Mouse (Mus musculus) spleen, postnatal 0 days (tissue): ENCODE results near the gene Vps45. TPM values are rescaled to one million over a fixed set of nuclear protein-coding genes. Genes with fewer than 3 reads are reported as not detected.

Source experiments
- polyA plus RNA-seq: library from polyadenylated mRNA; unstranded; fragments of >200 nt; fragmentation: Nextera tagmentation; extraction: Ambion mirVana; gene quantifications from 2 replicates; pipeline ENCODE4 v1.2.1, GENCODE M21; 2015

Gene Vps45
- 23.9 and 26.4 TPM in 2 replicates for polyA plus RNA-seq

DNA sequence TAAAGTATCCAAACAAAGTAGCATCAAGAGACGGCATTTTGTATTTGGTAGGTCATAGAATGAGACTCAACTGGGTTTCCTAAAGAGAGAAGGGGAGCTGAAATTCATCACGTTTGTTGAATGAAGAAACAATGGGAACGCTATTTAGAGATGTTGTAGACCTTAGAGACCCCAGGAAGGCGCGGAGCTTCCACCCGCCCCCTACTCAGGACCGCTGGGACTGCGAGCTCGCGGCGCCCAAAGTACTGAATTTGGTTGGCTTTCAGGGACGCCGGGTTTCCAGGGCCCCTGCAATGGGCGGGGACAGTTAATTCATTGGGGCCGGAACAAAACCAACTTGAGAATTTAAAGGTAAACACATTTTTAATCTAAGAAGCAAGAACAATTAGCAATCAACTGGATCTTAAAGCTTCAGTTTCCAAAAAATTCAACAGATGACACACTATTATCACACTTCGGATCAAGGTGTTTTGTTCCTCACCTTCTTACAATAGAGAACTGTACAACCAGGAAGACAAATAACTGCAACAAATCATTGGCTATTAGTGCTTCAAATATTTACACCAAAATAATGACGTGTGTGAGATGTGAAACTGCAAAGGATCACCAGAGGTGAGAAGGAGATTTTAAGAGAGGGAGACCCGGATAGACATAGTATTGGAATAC lies at the start of gene Vps45:
Gene Vps45 (minus strand): TSS at position 236 of the 666 bp plus-strand sequence.

DNA sequence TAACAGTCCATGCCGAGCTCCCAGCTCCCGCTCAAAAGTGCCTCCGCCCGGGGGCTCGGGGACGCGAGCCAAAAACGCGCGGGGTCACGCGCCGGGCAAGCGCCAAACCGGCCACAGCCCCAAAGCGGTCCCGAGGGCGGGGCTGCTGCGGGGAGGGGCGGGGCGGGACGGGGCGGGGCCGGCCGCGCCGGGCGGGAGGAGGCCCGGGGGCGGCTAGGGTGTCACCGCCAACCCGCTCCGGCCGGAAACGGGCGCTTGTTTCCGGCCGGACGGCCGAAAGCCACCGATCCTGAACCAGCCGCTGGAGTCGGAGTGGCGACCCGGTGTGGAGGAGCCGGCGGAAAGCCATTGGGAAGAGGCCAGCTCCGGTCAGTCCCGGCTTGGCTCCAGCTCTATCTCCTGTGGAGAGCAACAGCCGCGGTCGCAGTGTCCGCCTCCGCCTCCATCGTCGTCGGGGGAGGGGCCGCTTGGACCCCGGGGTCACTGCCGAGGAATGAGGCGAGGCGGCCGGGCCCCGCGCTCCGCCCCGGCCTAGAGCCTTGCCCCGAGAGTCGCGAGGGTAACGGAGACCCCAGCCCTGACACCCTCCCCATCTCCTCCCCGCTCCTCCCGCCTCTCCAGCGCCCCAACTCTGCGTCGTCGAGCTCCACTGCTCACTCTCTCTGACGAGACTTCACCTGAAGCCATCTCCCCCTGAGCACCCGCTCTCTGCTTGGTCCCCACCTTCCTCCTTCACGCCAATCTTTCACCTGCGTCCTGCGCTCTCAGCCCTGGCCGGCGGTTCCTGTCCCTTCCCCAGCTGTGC lies 46.2 kb upstream of the Vps45 start, which contains the start of gene Otud7b:
Gene Otud7b (plus strand): TSS at position 267 of the 805 bp plus-strand sequence.

GRCm38 (mm10) chr3:95995802-95996428 lies 62.4 kb downstream of the Vps45 start, which contains the start of gene Plekho1:
Gene Plekho1, minus strand, starts transcription at chr3:95996001.

Other genes with a start within 250 kb of the Vps45 start
- 13.3 and 13.6 TPM in 2 replicates for gene Rprd2, start 239.6 kb downstream of the Vps45 start, polyA plus RNA-seq
- gene Prpf3, start 202.6 kb downstream of the Vps45 start, polyA plus RNA-seq: 25.4 and 27.7 TPM in 2 replicates
- 226 and 236 TPM in 2 replicates for gene Mrps21, start 186.9 kb downstream of the Vps45 start, polyA plus RNA-seq
- 0.75 and 1.0 TPM in 2 replicates for gene Ciart, start 176.2 kb downstream of the Vps45 start, polyA plus RNA-seq
- gene BC028528, start 166.5 kb downstream of the Vps45 start, polyA plus RNA-seq: 18.9 and 21.4 TPM in 2 replicates
- gene Aph1a, start 164.5 kb downstream of the Vps45 start, polyA plus RNA-seq: 18.8 and 19.8 TPM in 2 replicates
- gene Car14, start 153.8 kb downstream of the Vps45 start, polyA plus RNA-seq: 0.22 and 0.42 TPM in 2 replicates
- gene Anp32e, start 129.2 kb downstream of the Vps45 start, polyA plus RNA-seq: 238 and 265 TPM in 2 replicates
- gene Plekho1, start 62.5 kb downstream of the Vps45 start, polyA plus RNA-seq: 16.2 and 21.1 TPM in 2 replicates
- gene Otud7b, start 46.1 kb upstream of the Vps45 start, polyA plus RNA-seq: 11.7 and 13.6 TPM in 2 replicates
- gene Mtmr11, start 103.5 kb upstream of the Vps45 start, polyA plus RNA-seq: 3.3 and 5.4 TPM in 2 replicates
- gene Sf3b4, start 113.9 kb upstream of the Vps45 start, polyA plus RNA-seq: 77.0 and 80.7 TPM in 2 replicates
- 0.94 and 1.4 TPM in 2 replicates for gene Sv2a, start 122.7 kb upstream of the Vps45 start, polyA plus RNA-seq
- gene Bola1, start 161.2 kb upstream of the Vps45 start, polyA plus RNA-seq: 63.3 and 67.3 TPM in 2 replicates
- gene Hist2h2ab, start 161.4 kb upstream of the Vps45 start, polyA plus RNA-seq: 1.0 TPM in 1 of 2 replicates, not detected in the other
- gene Hist2h2ac, start 162.4 kb upstream of the Vps45 start, polyA plus RNA-seq: 26.4 and 35.3 TPM in 2 replicates
- 5.3 and 7.1 TPM in 2 replicates for gene Hist2h2be, start 162.7 kb upstream of the Vps45 start, polyA plus RNA-seq
- gene Hist2h3c2, start 180.7 kb upstream of the Vps45 start, polyA plus RNA-seq: 23.0 and 25.0 TPM in 2 replicates
- gene Hist2h2aa2, start 181.8 kb upstream of the Vps45 start, polyA plus RNA-seq: 186 and 191 TPM in 2 replicates
- 81.9 and 88.4 TPM in 2 replicates for gene Hist2h2aa1, start 187.0 kb upstream of the Vps45 start, polyA plus RNA-seq
- gene Hist2h3c1, start 188.2 kb upstream of the Vps45 start, polyA plus RNA-seq: 1.7 and 4.4 TPM in 2 replicates
- 105 and 133 TPM in 2 replicates for gene Hist2h4, start 204.8 kb upstream of the Vps45 start, polyA plus RNA-seq
- gene Hist2h3b, start 210.2 kb upstream of the Vps45 start, polyA plus RNA-seq: 216 and 277 TPM in 2 replicates
- 27.1 and 37.8 TPM in 2 replicates for gene Hist2h2bb, start 211.3 kb upstream of the Vps45 start, polyA plus RNA-seq
- 4.8 and 7.0 TPM in 2 replicates for gene Fcgr1, start 235.5 kb upstream of the Vps45 start, polyA plus RNA-seq